Mouse (Mus musculus): ENCODE measurements around the gene Ralgps1.
"Not testable (repeated sequence)": the region's sequence is repeated elsewhere in the genome, so short reads cannot be mapped to it uniquely, and the experiment has no call there.

- TF ChIP-seq CTCF (IDR thresholded peaks at IDR 0.05; ENCODE audit: insufficient read depth, low read length); POLR2A (IDR thresholded peaks at IDR 0.05; ENCODE audit: borderline replicate concordance, extremely low read depth, low read depth, low read length): not testable (repeated sequence)
These were observed 274.0 kb downstream of the Ralgps1 start for GRCm38 (mm10) chr2:33097326-33097725.

All from lung, adult 2 months (tissue).